ENCODE assay signal across 16 mouse cellular contexts in genomic region chr8:94862487-94863220, GRCm38 (mm10). TPM values are rescaled to one million over a fixed set of nuclear protein-coding genes. Genes with fewer than 3 reads are reported as not detected.
A peak's percentile ranks its signal among the peaks of the same experiment; 100 is the strongest.
DNase-seq lines count a peak whose midpoint lies in the region; ATAC-seq and TF ChIP-seq lines count a peak whose summit lies in the region.
"Had no signal": no experiment of that assay in that cellular context is flagged by ENCODE, and none has a peak within 500 bp of the region (broad histone marks: within the 10 kb centered on the region; RNA-seq: fewer than 3 reads in every experiment).

No protein-coding gene starts in this region.

- H3K9ac ChIP-seq in heart, embryonic 15.5 days = no peak overlapping the region
- no peak overlapping the region for H3K9ac ChIP-seq in liver, postnatal 0 days (replicated peaks)
- no peak overlapping the region for H3K9ac ChIP-seq in liver, embryonic 14.5 days (replicated peaks)
- H3K9ac ChIP-seq: forebrain, embryonic 15.5 days; midbrain, embryonic 13.5 days had no signal

- H3K27ac ChIP-seq in heart, embryonic 15.5 days = peak overlapping the region; percentile 61
- no peak overlapping the region; the same call in 1 of the 2 replicates for H3K27ac ChIP-seq in liver, postnatal 0 days (ENCODE audit: low read depth)
- no peak overlapping the region for H3K27ac ChIP-seq in liver, embryonic 14.5 days
- H3K27ac ChIP-seq: forebrain, embryonic 15.5 days; hindbrain, postnatal 0 days; midbrain, embryonic 13.5 days had no signal

- ATAC-seq in heart, embryonic 15.5 days (replicated peaks; ENCODE audit: insufficient number of reproducible peaks, insufficient read depth, low FRiP score, low read depth) = 0 out of 2 replicates have a peak, but pooled peaks have one; percentile 21
- no peak for ATAC-seq in liver, postnatal 0 days
- ATAC-seq in liver, embryonic 14.5 days (ENCODE audit: insufficient read depth) = peak; percentile 10; the same call in 1 of the 2 replicates
- ATAC-seq: forebrain, embryonic 15.5 days; hindbrain, postnatal 0 days; midbrain, embryonic 13.5 days had no signal

- peaks cover 64% of the 10 kb centered on the region for H3K36me3 ChIP-seq in heart, embryonic 15.5 days
- peaks cover 56% of the 10 kb centered on the region for H3K36me3 ChIP-seq in liver, postnatal 0 days (replicated peaks; ENCODE audit: insufficient read depth, low read length)
- peaks cover 54% of the 10 kb centered on the region for H3K36me3 ChIP-seq in liver, embryonic 14.5 days (replicated peaks; ENCODE audit: control insufficient read depth, insufficient read depth, low read depth)

- TF ChIP-seq EP300 in liver, postnatal 0 days (IDR thresholded peaks at IDR 0.05; ENCODE audit: low read depth) = no peak
- no peak for TF ChIP-seq EP300 in liver, embryonic 14.5 days (IDR thresholded peaks at IDR 0.05; ENCODE audit: low read depth)

- H3K4me3 ChIP-seq in heart, embryonic 15.5 days = no peak overlapping the region
- H3K4me3 ChIP-seq in liver, postnatal 0 days (ENCODE audit: low read depth, low read length) = no peak overlapping the region
- H3K4me3 ChIP-seq in liver, embryonic 14.5 days (ENCODE audit: insufficient read depth in 1 of 2, low read depth in 2 of 2, low read length in 2 of 2) = no peak overlapping the region
- H3K4me3 ChIP-seq: forebrain, embryonic 15.5 days; midbrain, embryonic 13.5 days had no signal

- no peak for TF ChIP-seq CTCF in liver, postnatal 0 days (IDR thresholded peaks at IDR 0.05; ENCODE audit: low read depth)
- no peak for TF ChIP-seq CTCF in liver, embryonic 14.5 days (IDR thresholded peaks at IDR 0.05; ENCODE audit: low read depth)

- H3K4me2 ChIP-seq in heart, embryonic 15.5 days = 0 out of 2 replicates have a peak overlapping the region, but pooled peaks have one; percentile 10
- H3K4me2 ChIP-seq in liver, postnatal 0 days (ENCODE audit: low read depth, low read length) = no peak overlapping the region
- no peak overlapping the region for H3K4me2 ChIP-seq in liver, embryonic 14.5 days (ENCODE audit: low read depth)
- H3K4me2 ChIP-seq: forebrain, embryonic 15.5 days; midbrain, embryonic 13.5 days had no signal

- H3K4me1 ChIP-seq in heart, embryonic 15.5 days (replicated peaks) = peaks cover 15% of the 10 kb centered on the region
- no peaks in the 10 kb centered on the region; the same call in none of the 2 replicates for H3K4me1 ChIP-seq in liver, postnatal 0 days (ENCODE audit: insufficient read depth)
- H3K4me1 ChIP-seq in liver, embryonic 14.5 days (replicated peaks; ENCODE audit: control insufficient read depth in 2 of 2, insufficient read depth in 2 of 2, low read length in 1 of 2) = peaks cover 12 to 21% of the 10 kb centered on the region in 2 experiments

- no peaks in the 10 kb centered on the region for H3K9me3 ChIP-seq in heart, embryonic 15.5 days (replicated peaks)
- no peaks in the 10 kb centered on the region for H3K9me3 ChIP-seq in liver, postnatal 0 days (ENCODE audit: low read length)
- no peaks in the 10 kb centered on the region for H3K9me3 ChIP-seq in liver, embryonic 14.5 days (ENCODE audit: control insufficient read depth, low read length)
- H3K9me3 ChIP-seq: forebrain, embryonic 15.5 days; midbrain, embryonic 13.5 days had no signal

- DNase-seq in heart, postnatal 36 days = no peak
- DNase-seq in liver = peak; percentile 65
- DNase-seq in liver, postnatal 0 days = no peak
- DNase-seq in brain, adult 2 months (ENCODE audit: low read depth, low spot score) = peak; percentile 28
- DNase-seq in liver, embryonic 14.5 days (ENCODE audit: low read depth in 3 of 3, low spot score in 3 of 3) = no peak
- DNase-seq in thymus, adult 18-20 months = no peak
- no peak for DNase-seq in adrenal gland, adult 8-10 months
- DNase-seq: adrenal gland, postnatal 14 days; cerebellum, postnatal 14 days; left cerebral cortex, postnatal 4 days had no signal

- WGBS in heart, embryonic 15.5 days = 72% methylated on average over 12 of the region's 12 CpGs
- whole genome bisulfite sequencing in liver, postnatal 0 days (ENCODE audit: insufficient replicate concordance) = 78% methylated on average over 12 of the region's 12 CpGs
- 64% methylated on average over 12 of the region's 12 CpGs for WGBS in liver, embryonic 14.5 days (ENCODE audit: insufficient replicate concordance)

- H3K27me3 ChIP-seq in heart, embryonic 15.5 days = no peaks in the 10 kb centered on the region
- no peaks in the 10 kb centered on the region for H3K27me3 ChIP-seq in liver, postnatal 0 days (ENCODE audit: insufficient read depth, low read length)
- H3K27me3 ChIP-seq in liver, embryonic 14.5 days (ENCODE audit: control insufficient read depth, insufficient read depth, low read length) = no peaks in the 10 kb centered on the region
- H3K27me3 ChIP-seq: forebrain, embryonic 15.5 days; midbrain, embryonic 13.5 days had no signal

- intact Hi-C loops in heart, postnatal 36 days (cut with DNase I) = no loop called here

RNA-seq across cellular contexts. Expression of gene Polr2c, which starts 5.4 kb away (rescaled TPM):
- polyA plus RNA-seq in heart, embryonic 15.5 days (2015; fragmentation: Nextera tagmentation; extraction: Ambion mirVana) = 107 and 122 TPM in 2 replicates
- 10 to 100 TPM; 69.1 to 69.9 TPM for total RNA-seq in heart, postnatal 36 days (2021)
- polyA plus RNA-seq in liver, postnatal 0 days (2015; fragmentation: Nextera tagmentation; extraction: Ambion mirVana) = 50.6 and 52.1 TPM in 2 replicates
- 51.6 and 54.4 TPM in 2 replicates for polyA plus RNA-seq in liver, embryonic 14.5 days (2012; rRNA removed)
- polyA plus RNA-seq in liver, embryonic 14.5 days (2014; fragmentation: Nextera tagmentation; extraction: Ambion mirVana) = 73.5 and 82.2 TPM in 2 replicates
- total RNA-seq in adrenal gland, adult 8-10 months (2022) = 10 to 100 TPM; 55.9 to 91.6 (median 71.1) TPM

RNA-seq across cellular contexts. Expression of gene Dok4, which starts 13.5 kb away (rescaled TPM):
- 22.9 and 31.6 TPM in 2 replicates for polyA plus RNA-seq in heart, embryonic 15.5 days (2015; fragmentation: Nextera tagmentation; extraction: Ambion mirVana)
- 10 to 100 TPM; 16.6 to 20.4 TPM for total RNA-seq in heart, postnatal 36 days (2021)
- polyA plus RNA-seq in liver, postnatal 0 days (2015; fragmentation: Nextera tagmentation; extraction: Ambion mirVana) = 3.5 and 4.5 TPM in 2 replicates
- 10.3 and 11.1 TPM in 2 replicates for polyA plus RNA-seq in liver, embryonic 14.5 days (2012; rRNA removed)
- polyA plus RNA-seq in liver, embryonic 14.5 days (2014; fragmentation: Nextera tagmentation; extraction: Ambion mirVana) = 7.2 and 9.6 TPM in 2 replicates
- total RNA-seq in adrenal gland, adult 8-10 months (2022) = 10 to 100 TPM in 2 of 4 experiments, 1 to 10 TPM in 2; 6.5 to 13.8 (median 9.8) TPM

RNA-seq across cellular contexts. Expression of gene Ciapin1, which starts 24.5 kb away (rescaled TPM):
- 77.7 and 88.6 TPM in 2 replicates for polyA plus RNA-seq in heart, embryonic 15.5 days (2015; fragmentation: Nextera tagmentation; extraction: Ambion mirVana)
- total RNA-seq in heart, postnatal 36 days (2021) = 10 to 100 TPM; 73.7 to 91.4 TPM
- 36.5 and 39.4 TPM in 2 replicates for polyA plus RNA-seq in liver, postnatal 0 days (2015; fragmentation: Nextera tagmentation; extraction: Ambion mirVana)
- 20.4 and 23.7 TPM in 2 replicates for polyA plus RNA-seq in liver, embryonic 14.5 days (2012; rRNA removed)
- 38.4 and 46.3 TPM in 2 replicates for polyA plus RNA-seq in liver, embryonic 14.5 days (2014; fragmentation: Nextera tagmentation; extraction: Ambion mirVana)
- total RNA-seq in adrenal gland, adult 8-10 months (2022) = 10 to 100 TPM; 67.0 to 99.3 (median 78.5) TPM

RNA-seq across cellular contexts. Expression of gene Coq9, which starts 24.5 kb away (rescaled TPM):
- 163 and 166 TPM in 2 replicates for polyA plus RNA-seq in heart, embryonic 15.5 days (2015; fragmentation: Nextera tagmentation; extraction: Ambion mirVana)
- 100 to 1,000 TPM; 536 to 626 TPM for total RNA-seq in heart, postnatal 36 days (2021)
- polyA plus RNA-seq in liver, postnatal 0 days (2015; fragmentation: Nextera tagmentation; extraction: Ambion mirVana) = 65.6 and 66.1 TPM in 2 replicates
- 38.5 and 39.8 TPM in 2 replicates for polyA plus RNA-seq in liver, embryonic 14.5 days (2012; rRNA removed)
- polyA plus RNA-seq in liver, embryonic 14.5 days (2014; fragmentation: Nextera tagmentation; extraction: Ambion mirVana) = 44.3 and 48.9 TPM in 2 replicates
- total RNA-seq in adrenal gland, adult 8-10 months (2022) = 100 to 1,000 TPM; 145 to 165 (median 158) TPM

RNA-seq across cellular contexts. Expression of gene Ccl17, which starts 52.4 kb away (rescaled TPM):
- polyA plus RNA-seq in heart, embryonic 15.5 days (2015; fragmentation: Nextera tagmentation; extraction: Ambion mirVana) = 0.26 TPM in 1 of 2 replicates, not detected in the other
- total RNA-seq in heart, postnatal 36 days (2021) = not detected
- 0.31 TPM in 1 of 2 replicates, not detected in the other for polyA plus RNA-seq in liver, postnatal 0 days (2015; fragmentation: Nextera tagmentation; extraction: Ambion mirVana)
- 0.11 and 0.34 TPM in 2 replicates for polyA plus RNA-seq in liver, embryonic 14.5 days (2012; rRNA removed)
- polyA plus RNA-seq in liver, embryonic 14.5 days (2014; fragmentation: Nextera tagmentation; extraction: Ambion mirVana) = not detected in 2 replicates
- total RNA-seq in adrenal gland, adult 8-10 months (2022) = 1 to 10 TPM in 3 of 4 experiments, under 1 TPM in 1; 0.55 to 4.4 (median 1.7) TPM
- total RNA-seq: adrenal gland, postnatal 14 days; heart, postnatal 14 days; hindbrain, postnatal 0 days had no signal
- polyA plus RNA-seq: stomach, embryonic 14.5 days had no signal

Comparison
In these comparisons a context has a peak if more than half of its experiments do, and no peak if none do; other contexts are left out.
1. DNase-seq: peak in liver (single experiment) and brain, adult 2 months (single experiment); none in heart, postnatal 36 days (0 of 2), liver, postnatal 0 days (single experiment), liver, embryonic 14.5 days (0 of 3), thymus, adult 18-20 months (0 of 2) and adrenal gland, adult 8-10 months (single experiment).